Mouse (Mus musculus) embryonic fibroblast, embryonic 13.5 days (primary cell): ENCODE data around the gene 5330417H12Rik.

Experiments
- CTCF ChIP-seq: IDR thresholded peaks from 2 replicates; pipeline ENCODE4 v1.5.1; 2011; ENCODE audit warnings: mild to moderate bottlenecking, control low read depth, low read length, moderate library complexity, borderline replicate concordance; ENCODE audit not compliant: insufficient read depth
- POLR2A ChIP-seq: IDR thresholded peaks from 2 replicates; pipeline ENCODE4 v1.6.1; 2011; ENCODE audit warnings: low read depth, mild to moderate bottlenecking, control low read depth, low read length, moderate library complexity

- no peak for TF ChIP-seq POLR2A
- TF ChIP-seq CTCF: no peak
Observed at GRCm38 (mm10) chr7:107628383-107628782, 3.4 kb upstream of the 5330417H12Rik start.
